Mouse (Mus musculus) C2C12 (cell line): ENCODE data around the gene Tns2. TPM values are rescaled to one million over a fixed set of nuclear protein-coding genes. Genes with fewer than 3 reads are reported as not detected.
"Not testable (repeated sequence)": the region's sequence is repeated elsewhere in the genome, so short reads cannot be mapped to it uniquely, and the experiment has no call there.

Source experiments
- H3K27me3 ChIP-seq: one replicate; pipeline ENCODE4 v1.6.1; 2011; ENCODE audit not compliant: control insufficient read depth, insufficient read depth, insufficient read length
- H3K36me3 ChIP-seq: one replicate; pipeline ENCODE4 v1.6.1; 2011; ENCODE audit not compliant: control insufficient read depth, insufficient read depth
- H3K4me3 ChIP-seq: one replicate; pipeline ENCODE4 v1.5.1; 2011; ENCODE audit warnings: mild to moderate bottlenecking, control low read depth; ENCODE audit not compliant: poor library complexity, insufficient read depth, severe bottlenecking
- H3K79me2 ChIP-seq: one replicate; pipeline ENCODE4 v1.6.1; 2011; ENCODE audit not compliant: control insufficient read depth, insufficient read depth
- H3K79me3 ChIP-seq: one replicate; pipeline ENCODE4 v1.6.1; 2011; ENCODE audit warnings: low read depth, control low read depth
- H3ac ChIP-seq: one replicate; pipeline ENCODE3; 2011; ENCODE audit warnings: low read depth; ENCODE audit not compliant: control insufficient read depth, insufficient read length
- CEBPB ChIP-seq: IDR thresholded peaks from one replicate; pipeline ENCODE4 v1.6.1; 2011; ENCODE audit warnings: low read depth, mild to moderate bottlenecking, control low read depth, moderate library complexity
- CTCF ChIP-seq: IDR thresholded peaks from one replicate; pipeline ENCODE4 v1.5.1; 2011; ENCODE audit not compliant: control insufficient read depth, insufficient read depth, insufficient read length
- FOSL1 ChIP-seq: IDR thresholded peaks from one replicate; pipeline ENCODE4 v1.8.0; 2011; ENCODE audit warnings: mild to moderate bottlenecking, low read length; ENCODE audit not compliant: poor library complexity, insufficient read depth, severe bottlenecking
- MAX ChIP-seq: IDR thresholded peaks from one replicate; pipeline ENCODE4 v1.6.1; 2011; ENCODE audit warnings: mild to moderate bottlenecking, control low read depth
- MYOD1 ChIP-seq: IDR thresholded peaks from one replicate; pipeline ENCODE4 v1.6.1; 2011; ENCODE audit warnings: low read depth; ENCODE audit not compliant: control insufficient read depth, insufficient read length
- MYOG ChIP-seq: IDR thresholded peaks from one replicate; pipeline ENCODE4 v1.6.1; 2011; ENCODE audit not compliant: control insufficient read depth, insufficient read length; ENCODE audit errors: extremely low read depth
- USF1 ChIP-seq: IDR thresholded peaks from one replicate; pipeline ENCODE4 v1.6.1; 2011; ENCODE audit warnings: low read depth, mild to moderate bottlenecking, control low read depth, moderate library complexity
- polyA plus RNA-seq: library from polyadenylated mRNA; unstranded; fragments of >200 nt; fragmentation: generic; extraction: Trizol; gene quantifications from one replicate; pipeline ENCODE4 v1.2.1, GENCODE M21; 2012; ENCODE audit warnings: missing spikeins

Gene Tns2
- polyA plus RNA-seq, 1 experiment = 67.8 TPM

- TF ChIP-seq CEBPB (no peak), MAX (no peak), MYOG (no peak), MYOD1 (no peak), CTCF (no peak), USF1 (no peak), FOSL1 (no peak)
- Histone ChIP-seq H3K79me2 (peaks cover 5% of the 10 kb centered on the region), H3K4me3 (no peak overlapping the region), H3K79me3 (no peaks in the 10 kb centered on the region), H3K36me3 (peaks cover 17% of the 10 kb centered on the region), H3K27me3 (no peaks in the 10 kb centered on the region), H3ac (no peak overlapping the region)
Measured at GRCm38 (mm10) chr15:102152646-102153045, 52.4 kb downstream of the Tns2 start.

GRCm38 (mm10) chr15:102155006-102155405 lies 54.8 kb downstream of the Tns2 start:
- H3K79me2 ChIP-seq, H3K36me3 ChIP-seq, H3K4me3 ChIP-seq, H3ac ChIP-seq, H3K27me3 ChIP-seq, H3K79me3 ChIP-seq: not testable (repeated sequence)

- H3K79me3 ChIP-seq = no peaks in the 10 kb centered on the region
- no peak overlapping the region for H3ac ChIP-seq
- TF ChIP-seq CTCF = no peak
- TF ChIP-seq FOSL1 = no peak
- TF ChIP-seq MYOD1 = no peak
- TF ChIP-seq USF1 = no peak
- no peak for TF ChIP-seq MYOG
- TF ChIP-seq MAX = no peak
- no peak for TF ChIP-seq CEBPB
- H3K4me3 ChIP-seq = no peak overlapping the region
- H3K27me3 ChIP-seq = no peaks in the 10 kb centered on the region
- no peaks in the 10 kb centered on the region for H3K79me2 ChIP-seq
- no peaks in the 10 kb centered on the region for H3K36me3 ChIP-seq
Measured at GRCm38 (mm10) chr15:102156836-102157235, 56.6 kb downstream of the Tns2 start.

- Histone ChIP-seq H3ac (no peak overlapping the region), H3K27me3 (no peaks in the 10 kb centered on the region), H3K79me2 (no peaks in the 10 kb centered on the region), H3K4me3 (no peak overlapping the region), H3K79me3 (no peaks in the 10 kb centered on the region), H3K36me3 (no peaks in the 10 kb centered on the region)
- TF ChIP-seq USF1 (no peak), CEBPB (no peak), MYOD1 (no peak), MAX (no peak), MYOG (no peak), CTCF (no peak), FOSL1 (no peak)
Measured at GRCm38 (mm10) chr15:102160415-102161060, 60.3 kb downstream of the Tns2 start.

- no peaks in the 10 kb centered on the region for H3K36me3 ChIP-seq
- H3K79me3 ChIP-seq = no peaks in the 10 kb centered on the region
- TF ChIP-seq MYOG (no peak), CTCF (no peak), FOSL1 (no peak), CEBPB (no peak), MAX (no peak), MYOD1 (no peak), USF1 (no peak)
- no peak overlapping the region for H3K4me3 ChIP-seq
- H3K79me2 ChIP-seq = no peaks in the 10 kb centered on the region
- H3ac ChIP-seq = no peak overlapping the region
- no peaks in the 10 kb centered on the region for H3K27me3 ChIP-seq
Measured at GRCm38 (mm10) chr15:102163900-102164693, 63.9 kb downstream of the Tns2 start.

- no peak for TF ChIP-seq CEBPB
- no peak for TF ChIP-seq USF1
- TF ChIP-seq FOSL1 = no peak
- no peak for TF ChIP-seq CTCF
- TF ChIP-seq MYOD1 = no peak
- no peak for TF ChIP-seq MAX
- Histone ChIP-seq H3K36me3 (no peaks in the 10 kb centered on the region), H3K79me2 (no peaks in the 10 kb centered on the region), H3ac (no peak overlapping the region), H3K79me3 (no peaks in the 10 kb centered on the region), H3K4me3 (no peak overlapping the region), H3K27me3 (no peaks in the 10 kb centered on the region)
Measured at GRCm38 (mm10) chr15:102165468-102166100, 65.4 kb downstream of the Tns2 start.
